Mouse (Mus musculus) kidney, adult 2 months (tissue): ENCODE measurements at regions not wholly inside any gene's neighbourhood (a gene's known extent, or its start where the extent isn't known, plus 50 kb on each side); places are given as distances from the start of the nearest gene placed in this dataset.

Source experiments
- CTCF ChIP-seq: fragments of 200-500 bp; conservative IDR thresholded peaks from 2 replicates; pipeline ENCODE4 v1.5.1; 2011; ENCODE audit warnings: low read depth, mild to moderate bottlenecking, control low read depth, low read length, moderate library complexity, mixed read lengths; ENCODE audit not compliant: insufficient read depth, insufficient read length
- POLR2A ChIP-seq: fragments of 200-500 bp; IDR thresholded peaks from one replicate; pipeline ENCODE4 v1.6.1; 2011; ENCODE audit warnings: low read depth, low read length, control low read depth

GRCm38 (mm10) chr14:120195218-120195617 is 80.3 kb upstream of the Mbnl2 start:
- TF ChIP-seq CTCF (no peak), POLR2A (no peak)
